Mouse (Mus musculus) heart, adult 11 months (tissue): ENCODE data around the gene Gm17359.

Experiments
- DNase-seq: peaks from one replicate; pipeline ENCODE4 v3.0.0; 2022

Gm17359 gene

DNA sequence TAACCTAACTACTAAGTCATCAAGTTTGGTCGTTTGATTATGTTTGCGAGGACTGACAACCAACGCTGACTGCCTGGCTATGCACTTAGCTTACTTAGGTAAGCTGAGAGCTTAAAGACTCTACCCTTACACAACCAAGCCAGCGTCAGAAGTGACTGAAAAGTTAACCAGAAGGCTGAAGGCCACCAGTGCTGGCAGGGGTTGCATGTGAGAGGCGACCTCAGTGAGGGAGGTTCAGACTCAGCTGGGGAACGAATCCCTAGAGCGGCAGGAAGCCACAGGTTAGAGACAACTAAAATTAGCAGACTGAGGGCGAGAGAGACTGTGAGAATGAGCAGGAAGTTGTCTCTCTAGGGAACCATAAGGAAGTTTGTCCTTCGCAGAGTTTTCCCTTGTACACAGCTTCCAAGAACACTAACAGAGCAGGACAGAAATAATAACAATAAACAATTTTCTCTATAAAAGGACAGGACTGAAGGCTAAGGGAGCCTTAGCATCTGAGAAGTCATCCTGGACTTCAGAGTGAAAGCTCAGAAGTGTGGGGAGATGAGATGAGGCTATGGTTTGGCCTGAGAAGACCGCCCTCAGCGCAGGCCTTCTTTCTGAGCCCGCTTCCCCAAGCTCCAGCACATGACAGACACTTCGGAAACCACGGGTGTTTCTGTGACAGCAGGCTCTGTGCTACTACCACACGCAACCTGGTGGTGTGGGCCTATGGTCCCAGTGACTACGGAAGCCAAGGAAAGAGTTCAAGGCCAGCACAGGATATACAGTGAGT, 148.0 kb downstream of the Gm17359 start:
- DNase-seq: peak; percentile 89

DNA sequence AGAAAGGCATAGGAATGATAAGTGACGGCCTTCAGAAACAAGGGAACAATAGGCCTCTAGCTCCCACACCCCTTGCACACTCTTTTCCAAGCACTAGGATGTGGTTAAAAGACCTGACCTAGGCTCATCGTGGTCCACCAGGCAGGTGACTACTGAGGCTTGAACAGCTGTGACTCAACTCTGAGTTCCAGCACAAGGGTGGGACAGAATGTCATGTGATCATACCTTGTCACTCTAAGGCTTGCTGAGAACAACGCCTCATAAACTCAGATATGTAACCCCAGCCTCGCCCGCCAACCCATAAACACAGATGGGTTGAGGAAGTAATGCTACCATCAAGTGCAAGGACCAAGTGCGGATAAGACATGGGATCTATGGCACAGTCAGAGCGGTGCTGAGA, 151.6 kb downstream of the Gm17359 start:
- peak; percentile 55 for DNase-seq

DNA sequence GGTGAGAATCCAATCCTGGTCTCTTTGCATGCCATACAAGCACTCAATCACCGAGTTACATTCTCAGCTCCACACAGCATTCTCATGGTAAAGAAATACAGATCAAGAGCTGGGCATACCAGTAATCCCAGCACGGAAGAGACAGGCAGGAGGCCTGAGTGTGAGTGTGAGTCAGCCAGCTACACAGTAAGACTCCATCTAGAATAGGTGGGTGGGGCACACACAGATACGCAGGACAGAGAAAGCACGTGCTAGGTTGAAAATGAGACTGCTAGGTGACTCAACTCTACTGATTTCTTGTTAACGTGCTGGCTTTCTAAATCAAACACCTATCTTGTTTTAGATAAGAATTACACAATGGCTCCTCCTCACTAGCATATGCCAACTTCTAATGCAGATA, 153.6 kb downstream of the Gm17359 start:
- peak; percentile 24 for DNase-seq

DNA sequence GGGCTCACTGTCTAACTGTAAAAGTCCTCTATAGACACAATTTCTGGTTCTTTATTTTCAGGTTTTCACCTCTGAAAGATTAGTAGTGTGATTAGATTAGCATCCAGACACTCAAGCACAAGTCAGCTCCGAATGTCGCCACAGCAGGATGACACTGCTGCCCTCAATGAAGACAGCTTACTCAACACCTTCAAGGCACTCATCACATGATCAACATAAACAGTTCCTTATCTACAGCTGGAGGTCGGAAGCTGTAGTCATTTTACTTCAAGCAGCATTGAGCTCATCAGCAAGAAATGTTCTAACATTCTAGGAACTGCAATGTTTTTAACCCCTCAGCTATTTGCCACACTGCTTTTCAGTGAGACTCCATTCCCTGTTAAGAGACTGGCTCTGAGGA, 155.2 kb downstream of the Gm17359 start:
- DNase-seq: peak; percentile 43

DNA sequence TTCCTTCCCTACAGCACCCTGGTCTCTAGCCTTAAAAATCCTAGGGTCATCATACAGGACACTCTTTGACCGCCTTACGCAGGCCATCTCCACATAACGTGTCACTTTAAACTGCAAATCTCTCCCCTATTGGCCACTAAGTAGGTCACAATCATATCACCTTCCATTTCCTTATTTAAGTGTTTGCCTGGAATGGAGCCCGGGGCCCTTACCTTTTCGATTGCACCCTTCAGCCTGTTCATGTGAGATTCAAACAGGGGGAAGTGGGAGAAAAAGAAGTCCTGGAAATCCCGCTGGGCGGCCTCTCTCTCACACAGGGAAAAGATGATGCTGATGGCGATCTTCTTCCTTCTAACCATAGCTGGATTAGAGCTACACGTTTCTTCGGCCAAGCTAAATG, 156.6 kb downstream of the Gm17359 start:
- no peak for DNase-seq

DNA sequence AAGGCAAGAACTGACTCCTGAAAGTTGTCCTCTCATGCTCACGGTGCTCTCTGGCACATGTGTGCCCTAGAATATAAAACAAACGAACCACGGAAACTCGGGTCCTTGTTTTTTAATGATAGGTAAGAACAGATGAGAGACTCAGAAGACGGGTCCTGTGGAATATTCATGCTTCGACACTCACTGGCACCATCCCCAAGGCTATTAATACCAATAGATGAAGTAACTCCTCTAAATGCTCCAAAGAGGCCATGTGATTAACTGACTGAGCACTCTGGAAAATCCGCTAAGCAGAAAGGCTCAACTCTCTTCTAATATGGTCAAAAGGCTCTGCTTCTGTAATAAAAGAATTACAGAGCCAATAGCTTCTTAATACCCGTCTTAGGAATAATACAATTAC, 157.6 kb downstream of the Gm17359 start:
- DNase-seq: no peak

DNA sequence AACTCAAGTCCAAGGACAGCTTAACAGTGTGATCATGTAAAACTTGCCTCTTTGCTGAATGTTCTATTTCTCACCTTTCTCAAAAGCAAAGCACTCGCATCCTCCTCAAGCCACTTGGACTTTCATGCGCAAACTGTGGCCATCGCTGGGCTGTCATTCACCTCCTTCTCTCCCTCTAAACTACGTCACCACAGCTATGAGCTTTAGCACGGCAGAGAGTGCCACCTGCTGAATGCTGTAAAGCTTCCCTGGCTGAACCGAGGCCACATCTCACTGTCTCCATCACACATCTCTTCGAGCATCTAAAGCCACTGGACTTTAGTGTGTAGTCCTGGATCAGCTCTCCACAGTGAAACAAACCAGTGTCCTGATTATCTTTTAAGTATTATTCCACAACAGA, 158.7 kb downstream of the Gm17359 start:
- peak; percentile 82 for DNase-seq

DNA sequence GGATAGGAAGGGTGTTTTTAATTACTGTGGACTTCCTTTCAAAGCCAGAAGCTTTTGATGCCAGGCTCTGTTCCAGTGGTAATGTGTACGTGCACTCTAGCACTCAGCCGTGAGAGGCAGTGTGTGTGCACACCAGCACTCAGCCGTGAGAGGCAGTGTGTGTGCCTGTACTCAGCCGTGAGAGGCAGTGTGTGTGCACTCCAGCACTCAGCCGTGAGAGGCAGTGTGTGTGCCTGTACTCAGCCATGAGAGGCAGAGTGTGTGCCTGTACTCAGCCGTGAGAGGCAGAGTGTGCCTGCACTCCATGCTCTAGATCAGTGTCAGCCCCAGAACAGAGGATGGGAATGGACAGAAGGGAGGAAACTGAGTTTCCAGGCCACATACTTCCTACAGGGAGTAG, 160.2 kb downstream of the Gm17359 start:
- DNase-seq: peak; percentile 61

DNA sequence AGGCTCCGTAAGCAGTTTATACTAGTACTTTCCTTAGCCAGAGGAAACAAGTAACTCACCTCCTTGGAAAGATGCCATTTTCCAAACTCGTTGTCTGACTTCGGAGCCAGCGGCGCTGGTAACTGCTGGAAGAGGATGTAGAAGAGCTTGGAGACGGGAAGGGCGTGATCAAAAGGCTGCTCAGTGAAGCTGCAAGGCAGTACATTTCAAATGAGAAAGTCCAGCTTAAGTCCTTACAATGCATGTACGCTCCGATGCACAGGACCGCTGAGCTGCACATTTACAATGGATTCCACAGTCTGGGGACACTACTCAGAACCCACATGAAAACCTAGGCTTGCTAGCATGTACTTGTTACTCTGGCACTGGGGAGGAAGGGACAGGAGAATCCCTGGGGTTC, 163.8 kb downstream of the Gm17359 start:
- DNase-seq: peak; percentile 94

- peak; percentile 54 for DNase-seq
Observed at GRCm38 (mm10) chr3:79501166-79501728, 164.8 kb downstream of the Gm17359 start.
